Mouse (Mus musculus) kidney, postnatal 10 days (tissue): Measurements from ENCODE around the gene Cep170b.

Source experiments
- DNase-seq: peaks from one replicate; pipeline ENCODE4 v3.0.0; 2021; ENCODE audit warnings: mixed read lengths

Cep170b gene

GRCm38 (mm10) chr12:112737761-112738160, 17.5 kb downstream of the Cep170b start:
- DNase-seq: peak; percentile 64

GRCm38 (mm10) chr12:112738281-112739022, 18.2 kb downstream of the Cep170b start:
- DNase-seq: peak; percentile 11

DNA sequence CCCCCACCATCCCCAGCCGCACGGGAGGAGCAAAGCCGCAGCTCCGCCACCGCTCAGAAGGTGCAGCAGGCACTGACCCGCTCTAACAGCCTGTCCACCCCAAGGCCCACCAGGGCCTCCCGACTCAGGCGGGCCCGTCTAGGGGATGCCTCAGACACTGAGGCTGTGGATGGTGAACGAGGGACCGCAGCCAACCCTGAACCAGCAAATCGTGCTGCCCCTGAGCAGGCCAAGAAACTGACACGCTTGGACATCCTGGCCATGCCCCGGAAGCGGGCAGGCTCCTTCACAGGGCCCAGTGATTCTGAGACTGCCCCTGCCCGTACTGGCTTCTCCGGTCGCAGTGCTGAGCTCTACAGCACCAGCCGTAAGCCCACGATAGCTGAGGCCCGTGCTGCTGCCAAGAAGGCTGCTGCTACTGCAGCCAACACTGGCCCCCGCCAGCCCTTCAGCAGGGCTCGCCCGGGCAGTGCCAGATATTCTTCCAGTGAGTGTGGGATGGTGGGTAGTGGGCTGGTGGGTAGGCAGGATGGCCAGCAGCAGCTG, 18.8 kb downstream of the Cep170b start:
- DNase-seq: peak; percentile 13

DNA sequence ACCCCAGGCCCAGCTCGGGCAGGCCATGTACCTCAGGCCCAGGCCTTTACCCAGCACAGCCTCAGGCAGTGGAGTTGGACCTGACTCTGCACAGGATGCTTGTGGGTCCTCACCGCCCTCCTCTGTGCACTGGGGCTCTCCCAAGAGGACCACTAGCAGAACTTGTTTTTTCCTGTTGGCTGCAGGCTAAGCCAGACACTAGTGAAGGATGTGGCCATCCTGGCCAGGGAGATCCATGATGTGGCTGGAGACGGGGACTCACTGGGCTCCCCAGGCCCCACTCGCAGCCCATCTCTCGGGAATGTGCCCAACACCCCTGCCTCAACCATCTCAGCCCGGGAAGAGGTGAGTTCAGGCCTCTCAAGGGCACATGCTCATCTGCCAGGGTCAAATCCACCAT, 22.5 kb downstream of the Cep170b start:
- DNase-seq: peak; percentile 31

GRCm38 (mm10) chr12:112743168-112743975, 23.1 kb downstream of the Cep170b start:
- DNase-seq: peak; percentile 90

DNA sequence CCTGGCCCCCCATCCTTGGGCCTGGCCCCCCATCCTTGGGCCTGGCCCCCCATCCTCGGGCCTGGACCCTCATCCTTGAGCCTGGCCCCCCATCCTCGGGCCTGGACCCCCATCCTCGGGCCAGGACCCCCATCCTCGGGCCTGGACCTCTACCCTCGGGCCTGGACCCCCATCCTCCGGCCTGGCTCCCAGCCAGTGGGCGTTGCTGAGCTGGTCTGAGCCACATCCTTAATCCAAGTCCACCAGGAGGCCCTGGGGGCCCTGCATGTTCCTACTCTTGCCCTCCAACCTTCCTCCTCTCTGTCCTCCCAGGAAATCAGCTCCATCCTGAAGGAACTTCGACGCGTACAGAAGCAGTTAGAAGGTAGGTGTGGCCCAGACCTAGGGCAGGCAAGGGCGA, 24.0 kb downstream of the Cep170b start:
- peak; percentile 31 for DNase-seq

DNA sequence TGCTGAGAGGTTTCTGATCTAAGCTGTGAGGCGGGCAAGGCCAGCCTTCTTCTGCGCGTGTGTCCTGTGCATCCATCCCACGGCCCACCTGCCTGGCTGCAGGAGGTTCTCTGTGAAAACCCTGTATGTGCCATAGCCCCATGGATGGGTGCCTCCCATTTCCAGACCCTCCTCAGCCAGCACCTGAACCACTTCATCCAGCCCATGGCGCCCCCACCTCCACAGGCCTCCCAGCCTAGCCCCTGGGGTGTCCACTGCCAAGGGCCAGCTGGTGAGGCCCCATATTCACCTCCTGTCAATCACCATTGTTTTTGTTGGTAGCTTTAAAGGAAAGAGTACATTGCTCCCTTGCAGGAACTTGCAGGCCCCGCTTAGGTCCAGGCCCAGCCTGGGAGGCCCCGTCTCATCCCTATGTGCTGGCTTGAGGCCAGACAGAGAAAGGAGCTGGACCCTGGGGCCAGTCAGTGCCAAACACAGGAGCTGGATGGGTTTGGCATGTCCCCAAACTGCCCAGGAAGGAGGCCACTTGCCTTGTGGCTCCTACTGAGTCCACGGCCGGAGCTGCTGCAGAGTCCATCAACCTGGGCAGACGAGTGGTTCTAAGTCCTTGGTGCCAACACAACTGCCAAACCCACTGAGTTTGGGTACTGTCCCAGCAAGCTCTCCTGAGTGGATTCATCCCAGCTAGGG, 24.8 kb downstream of the Cep170b start:
- peak; percentile 45 for DNase-seq

GRCm38 (mm10) chr12:112745716-112746115, 25.5 kb downstream of the Cep170b start:
- peak; percentile 16 for DNase-seq

DNA sequence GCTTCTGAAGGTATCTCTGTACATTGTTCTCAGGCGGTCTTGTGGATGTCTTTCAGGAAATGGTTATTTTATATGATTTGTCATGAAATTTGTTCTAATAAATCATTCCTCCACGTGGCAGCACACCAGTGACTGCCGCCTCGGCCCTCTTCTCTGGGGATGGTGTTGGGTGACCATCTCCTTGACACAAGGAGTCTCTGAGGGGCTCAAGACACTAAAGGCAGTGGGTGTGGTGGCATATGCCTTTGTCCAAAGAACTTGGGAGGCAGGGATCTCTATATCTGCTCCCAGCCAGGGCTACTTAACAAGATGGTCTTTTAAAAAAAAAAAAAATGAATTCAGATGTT, 26.2 kb downstream of the Cep170b start:
- DNase-seq: no peak

GRCm38 (mm10) chr12:112746808-112747605, 26.8 kb downstream of the Cep170b start:
- peak; percentile 67 for DNase-seq

GRCm38 (mm10) chr12:112747606-112747970, 27.3 kb downstream of the Cep170b start:
- DNase-seq: no peak

DNA sequence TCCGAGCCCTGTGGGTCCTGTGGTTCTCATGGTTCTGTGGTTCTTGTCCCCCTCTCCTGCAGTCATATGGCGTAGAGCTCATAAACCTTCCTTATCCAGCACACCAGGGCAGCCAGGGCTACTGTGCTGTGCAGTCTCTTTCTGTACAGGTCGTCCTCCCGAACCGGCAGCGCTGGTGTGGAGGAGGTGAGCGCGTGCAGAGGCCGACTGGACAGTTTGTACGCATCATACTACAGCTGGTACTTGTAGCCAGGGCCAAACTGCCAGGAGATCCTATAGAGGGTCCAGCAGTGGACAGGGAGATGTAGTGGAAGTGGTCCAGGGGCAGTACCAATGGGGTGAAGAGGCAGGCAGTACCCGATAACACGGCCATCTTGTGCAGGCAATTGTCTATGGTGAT, 30.7 kb downstream of the Cep170b start:
- DNase-seq: no peak

DNA sequence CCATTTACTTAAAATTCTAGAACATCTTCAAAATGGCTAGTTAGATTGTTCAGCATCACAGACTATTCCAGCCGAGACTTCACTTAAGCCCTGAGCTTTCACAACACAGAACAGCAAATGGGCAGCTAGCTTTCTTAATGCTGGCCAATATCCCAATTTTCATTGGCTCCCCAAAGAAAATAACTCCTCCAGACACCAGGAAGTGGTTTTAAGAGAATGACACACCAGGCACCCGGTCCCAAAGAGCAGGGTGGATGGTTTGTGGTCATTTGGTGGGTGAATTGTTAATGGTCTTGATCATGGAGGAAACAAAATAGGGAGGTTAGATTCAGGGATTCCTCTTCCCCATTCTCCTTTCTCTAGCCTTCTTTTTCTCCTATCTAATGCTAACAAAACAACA, 32.1 kb downstream of the Cep170b start:
- DNase-seq: no peak

DNA sequence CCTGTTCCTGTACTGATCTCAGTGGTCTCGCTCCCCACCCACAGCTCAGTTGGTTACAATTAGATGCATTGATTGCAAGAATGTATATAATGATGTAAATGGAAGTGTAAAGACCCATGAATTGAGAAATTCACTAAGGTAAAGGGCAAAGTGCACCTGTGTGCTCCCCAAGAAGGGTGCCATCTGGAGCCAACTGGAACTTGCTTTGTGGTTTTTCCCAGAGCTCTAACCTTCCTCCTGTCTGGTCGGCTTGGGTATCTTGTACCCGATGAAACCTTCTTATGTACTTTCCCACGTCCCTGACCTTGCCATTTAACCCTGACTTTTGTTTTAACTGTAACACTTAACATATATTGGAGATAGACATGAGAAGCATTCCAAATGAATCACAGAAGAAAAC, 35.6 kb downstream of the Cep170b start:
- no peak for DNase-seq

DNA sequence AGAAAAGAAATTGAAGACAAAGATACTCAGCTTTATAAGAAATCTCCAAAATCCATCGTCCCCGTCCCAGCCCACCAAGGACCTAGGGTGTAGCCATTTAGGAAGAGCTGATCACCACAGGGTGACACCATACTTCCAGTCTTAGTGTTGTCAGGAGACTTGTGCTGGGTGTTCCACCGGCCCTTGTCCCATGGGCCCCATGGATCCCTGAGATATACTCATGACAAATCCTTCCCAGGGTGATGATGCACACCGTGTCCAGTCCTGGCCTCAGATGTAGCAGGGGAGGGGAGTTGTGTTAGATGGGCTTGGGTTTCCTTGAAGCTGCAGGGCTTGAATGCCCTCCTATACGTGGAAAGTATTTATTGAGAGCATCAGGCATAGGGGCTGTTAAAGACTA, 37.6 kb downstream of the Cep170b start:
- DNase-seq: peak; percentile 4

- DNase-seq: peak; percentile 2
Observed at GRCm38 (mm10) chr12:112759471-112759870, 39.2 kb downstream of the Cep170b start.

GRCm38 (mm10) chr12:112760154-112760926, 40.1 kb downstream of the Cep170b start, which contains the start of gene Pld4:
Gene Pld4 (plus strand): TSS chr12:112760655.
- peak; percentile 7 for DNase-seq

DNA sequence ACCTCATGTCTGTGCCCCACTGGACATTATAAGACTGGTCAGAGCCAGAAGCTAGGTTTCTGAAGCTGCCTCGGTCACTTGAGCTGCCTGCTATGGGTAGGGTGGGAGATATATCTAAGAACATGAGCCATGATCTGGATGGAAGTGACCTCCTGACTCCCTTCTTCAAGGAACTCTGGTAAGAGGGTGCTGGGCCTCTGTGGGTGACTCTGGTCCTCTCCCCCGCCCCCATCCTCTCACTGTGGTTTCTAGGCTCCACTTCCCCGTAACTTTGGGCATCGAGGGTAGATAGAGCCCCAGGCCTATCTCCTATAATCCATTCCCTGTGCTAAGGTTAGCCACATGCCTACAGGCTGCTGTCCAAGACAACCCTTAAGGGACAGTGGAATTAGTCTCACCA, 41.2 kb downstream of the Cep170b start:
- DNase-seq: peak; percentile 3

DNA sequence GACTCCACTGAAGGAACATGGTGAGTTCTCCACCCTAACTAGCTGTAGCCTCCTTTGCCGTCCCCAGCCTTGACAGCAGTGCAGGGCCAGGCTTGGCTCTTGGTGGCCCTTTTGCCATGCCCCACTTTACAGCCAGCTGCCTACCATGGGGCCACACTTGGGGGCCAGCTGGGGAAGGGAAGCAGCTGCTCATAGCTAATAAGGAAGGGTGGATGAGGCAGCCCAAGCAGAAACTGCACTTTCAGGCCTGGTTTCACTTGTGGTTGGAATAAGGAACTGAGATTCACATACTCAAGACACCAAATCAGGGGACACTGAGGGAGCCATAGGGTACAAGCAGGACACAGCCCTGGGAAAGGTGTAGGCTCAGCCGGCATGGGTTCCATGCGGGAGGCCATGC, 41.8 kb downstream of the Cep170b start:
- DNase-seq: peak; percentile 6

DNA sequence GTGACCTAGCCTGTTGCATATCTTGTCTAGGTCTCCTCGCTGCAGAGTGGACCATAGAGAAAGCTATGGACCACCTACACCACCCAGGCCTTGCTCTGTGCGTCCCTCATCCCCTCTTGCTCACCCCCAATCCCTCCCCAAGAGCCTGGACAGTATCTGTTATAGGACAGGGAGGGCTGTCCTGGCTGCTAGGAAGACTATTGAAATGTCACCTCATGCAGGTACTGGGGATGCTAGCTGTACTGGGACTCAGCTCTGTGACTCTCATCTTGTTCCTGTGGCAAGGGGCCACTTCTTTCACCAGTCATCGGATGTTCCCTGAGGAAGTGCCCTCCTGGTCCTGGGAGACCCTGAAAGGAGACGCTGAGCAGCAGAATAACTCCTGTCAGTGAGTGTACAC, 42.9 kb downstream of the Cep170b start:
- no peak for DNase-seq

DNA sequence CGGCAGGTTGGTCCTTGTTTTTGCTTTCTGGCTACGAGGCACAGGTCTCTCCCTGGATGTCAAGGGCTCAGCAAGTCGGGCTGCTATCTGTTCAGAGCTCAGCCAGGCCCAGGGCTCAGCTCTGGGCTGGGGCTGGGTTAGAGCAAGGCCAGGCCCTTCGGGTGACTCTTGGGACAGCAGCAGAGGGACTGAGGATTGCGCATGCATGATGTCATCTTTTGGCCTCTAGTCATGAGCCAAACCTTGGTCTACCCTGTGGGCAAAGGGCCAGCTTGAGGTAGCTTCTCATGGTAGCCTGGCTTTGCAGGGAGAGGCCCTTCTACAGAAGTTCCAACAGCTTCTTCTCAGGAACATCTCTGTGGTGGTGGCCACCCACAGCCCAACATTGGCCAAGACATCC, 43.9 kb downstream of the Cep170b start:
- no peak for DNase-seq

DNA sequence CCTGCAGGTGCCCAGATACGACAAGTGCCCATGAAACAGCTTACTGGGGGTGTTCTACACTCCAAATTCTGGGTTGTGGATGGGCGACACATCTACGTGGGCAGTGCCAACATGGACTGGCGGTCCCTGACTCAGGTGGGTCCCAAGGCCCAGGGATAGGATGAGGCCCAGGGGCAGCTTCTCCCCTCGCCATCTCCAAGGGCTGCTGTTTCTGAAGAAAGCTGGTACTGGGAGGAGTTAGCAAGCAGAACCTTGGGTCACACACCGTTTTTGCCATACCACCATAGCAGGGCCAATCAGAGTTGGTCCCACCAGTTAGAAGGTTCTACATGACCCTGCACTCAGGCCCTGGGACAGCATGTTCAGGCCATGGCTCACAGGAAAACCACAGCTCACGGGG, 44.7 kb downstream of the Cep170b start:
- DNase-seq: no peak
